Mouse (Mus musculus) lung, postnatal 4 days (tissue): Measurements from ENCODE around the gene Krtap28-10.

ENCODE experiments used
- DNase-seq, 2 experiments: peaks; one replicate each; pipeline ENCODE4 v3.0.0; 2021

The Krtap28-10 gene

GRCm38 (mm10) chr1:83042380-83042779 is at the start of gene Krtap28-10:
TSS of gene Krtap28-10 (minus strand) at chr1:83042480.
- DNase-seq: no peak

GRCm38 (mm10) chr1:83091268-83091667 is 49.0 kb upstream of the Krtap28-10 start:
- DNase-seq: no peak

- no peak for DNase-seq
Observed at GRCm38 (mm10) chr1:83084790-83085189, 42.5 kb upstream of the Krtap28-10 start.

- DNase-seq: no peak
Observed at GRCm38 (mm10) chr1:83077016-83077415, 34.7 kb upstream of the Krtap28-10 start.

GRCm38 (mm10) chr1:83076190-83076917 is 34.1 kb upstream of the Krtap28-10 start:
- peak in 1 of 2 experiments; percentile 23 for DNase-seq

- no peak for DNase-seq
Observed at GRCm38 (mm10) chr1:83075526-83076189, 33.4 kb upstream of the Krtap28-10 start.

- no peak for DNase-seq
Observed at GRCm38 (mm10) chr1:83067205-83067604, 24.9 kb upstream of the Krtap28-10 start.

GRCm38 (mm10) chr1:83066577-83066976 is 24.3 kb upstream of the Krtap28-10 start:
- DNase-seq: no peak

GRCm38 (mm10) chr1:83064851-83065250 is 22.6 kb upstream of the Krtap28-10 start:
- DNase-seq: no peak

GRCm38 (mm10) chr1:83060643-83061042 is 18.4 kb upstream of the Krtap28-10 start, which contains the start of gene Krtap28-13:
TSS of gene Krtap28-13 (plus strand) at chr1:83060930.
- no peak for DNase-seq

GRCm38 (mm10) chr1:83059278-83059677 is 17.0 kb upstream of the Krtap28-10 start, which contains the start of gene A030005K14Rik:
TSS of gene A030005K14Rik (minus strand) at chr1:83059378.
- no peak for DNase-seq

GRCm38 (mm10) chr1:83058481-83058880 is 16.2 kb upstream of the Krtap28-10 start:
- DNase-seq: no peak

- DNase-seq: peak; percentile 32 to 46
Observed at GRCm38 (mm10) chr1:83044882-83045427, 2.7 kb upstream of the Krtap28-10 start, which contains the start of gene Gm47969. TSS of gene Gm47969 (plus strand) at chr1:83044932.

- no peak for DNase-seq
Observed at GRCm38 (mm10) chr1:83039080-83039479, 3.2 kb downstream of the Krtap28-10 start.

GRCm38 (mm10) chr1:83038109-83038672 is 4.1 kb downstream of the Krtap28-10 start, which contains the start of gene Slc19a3:
TSS of gene Slc19a3 (minus strand) at chr1:83038448.
- DNase-seq: peak; percentile 25 to 60

- no peak for DNase-seq
Observed at GRCm38 (mm10) chr1:83036892-83037667, 5.2 kb downstream of the Krtap28-10 start.

GRCm38 (mm10) chr1:83034509-83034908 is 7.8 kb downstream of the Krtap28-10 start:
- DNase-seq: no peak

GRCm38 (mm10) chr1:83032508-83032907 is 9.8 kb downstream of the Krtap28-10 start:
- DNase-seq: peak in 1 of 2 experiments; percentile 10

- DNase-seq: no peak
Observed at GRCm38 (mm10) chr1:83031950-83032349, 10.3 kb downstream of the Krtap28-10 start.

- no peak for DNase-seq
Observed at GRCm38 (mm10) chr1:83016556-83016955, 25.7 kb downstream of the Krtap28-10 start.

GRCm38 (mm10) chr1:83015329-83015879 is 26.9 kb downstream of the Krtap28-10 start:
- DNase-seq: no peak

- DNase-seq: no peak
Observed at GRCm38 (mm10) chr1:83014477-83014876, 27.8 kb downstream of the Krtap28-10 start.
